Mouse (Mus musculus): Measurements from ENCODE around the gene Slc17a2. TPM values are rescaled to one million over a fixed set of nuclear protein-coding genes. Genes with fewer than 3 reads are reported as not detected.
A peak's percentile ranks its signal among the peaks of the same experiment; 100 is the strongest.
"Not testable (repeated sequence)": the region's sequence is repeated elsewhere in the genome, so short reads cannot be mapped to it uniquely, and the experiment has no call there.

The Slc17a2 gene
- polyA plus RNA-seq (2015; fragmentation: Nextera tagmentation; extraction: Ambion mirVana), result 0.10 and 0.12 TPM in 2 replicates

DNA sequence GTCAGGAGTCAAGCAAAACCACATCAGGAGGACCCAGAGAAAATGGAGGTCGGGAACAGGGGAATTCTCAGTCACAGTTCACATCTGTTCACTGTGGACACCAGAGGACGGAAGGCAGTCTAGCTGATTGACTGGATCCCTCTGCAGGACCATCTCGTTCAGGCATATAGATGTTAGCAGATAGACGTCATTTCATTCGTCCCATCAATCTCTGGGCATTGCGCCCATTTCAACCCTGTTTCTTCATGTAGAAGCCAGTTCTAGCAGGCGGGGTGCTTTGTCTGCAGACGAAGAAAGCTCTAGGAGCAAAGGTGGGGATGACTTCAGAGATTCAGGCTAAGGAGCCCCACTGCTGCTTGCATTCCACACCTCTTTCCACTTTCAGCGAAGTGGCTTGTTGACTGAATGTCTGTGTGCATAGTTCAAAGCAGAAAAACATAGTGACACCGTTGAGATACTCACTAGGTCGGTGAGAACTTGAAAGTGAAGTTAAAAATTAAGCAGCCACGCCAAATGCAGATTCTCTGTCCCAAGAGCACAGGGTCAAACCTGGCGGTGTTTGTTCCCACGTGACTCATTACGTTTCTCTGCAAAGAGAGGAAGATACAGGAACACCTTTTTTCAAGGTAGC is at the start of gene Slc17a2:
Gene Slc17a2 (plus strand): TSS at position 572 of the 631 bp plus-strand sequence.
- H3K27ac ChIP-seq, result no peak within 1 kb of the TSS
- H3K9me3 ChIP-seq (replicated peaks), result no peaks in the 10 kb centered on the region
- no peaks in the 10 kb centered on the region for H3K4me1 ChIP-seq
- ATAC-seq (replicated peaks; ENCODE audit: low FRiP score), result no peak
- no peaks in the 10 kb centered on the region for H3K27me3 ChIP-seq
- 78% methylated on average over 15 of the region's 15 CpGs for WGBS
- H3K4me2 ChIP-seq, result no peak within 1 kb of the TSS
- no peak within 1 kb of the TSS for H3K9ac ChIP-seq
- no peaks in the 10 kb centered on the region for H3K36me3 ChIP-seq
- no peak within 1 kb of the TSS for H3K4me3 ChIP-seq (replicated peaks)

DNA sequence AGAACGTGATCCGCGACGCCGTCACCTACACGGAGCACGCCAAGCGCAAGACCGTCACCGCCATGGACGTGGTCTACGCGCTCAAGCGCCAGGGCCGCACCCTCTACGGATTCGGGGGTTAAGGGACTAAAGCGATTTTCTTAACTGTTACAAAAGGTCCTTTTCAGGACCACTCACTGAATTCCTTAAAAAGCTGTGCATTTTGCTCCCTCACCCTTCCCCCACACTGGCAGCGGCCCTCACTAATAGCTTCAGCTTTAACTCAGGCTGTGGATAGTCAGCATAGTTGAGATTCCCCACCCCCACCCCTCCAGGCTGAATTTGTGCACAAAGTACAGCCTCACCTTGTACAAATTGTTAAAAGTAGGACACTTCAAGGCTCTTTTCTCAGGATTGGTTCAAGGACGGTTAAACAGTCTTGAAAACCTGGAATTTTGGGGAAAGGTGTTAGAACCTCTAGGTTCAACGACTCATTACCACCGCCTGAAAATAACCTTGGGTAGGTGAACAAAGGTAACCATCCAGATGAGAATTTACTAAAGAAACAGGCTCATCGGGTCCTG is 49.5 kb upstream of the Slc17a2 start:
- Histone ChIP-seq H3K27ac (peak overlapping the region; percentile 97), H3K4me1 (peaks cover 13% of the 10 kb centered on the region), H3K4me2 (peak overlapping the region; percentile 70), H3K9me3 (replicated peaks) (no peaks in the 10 kb centered on the region), H3K4me3 (replicated peaks) (peak overlapping the region; percentile 46), H3K27me3 (no peaks in the 10 kb centered on the region), H3K9ac (peak overlapping the region; percentile 59), H3K36me3 (no peaks in the 10 kb centered on the region)
- WGBS, result under 1% methylated on average over 23 of the region's 23 CpGs
- ATAC-seq (replicated peaks; ENCODE audit: low FRiP score), result no peak

DNA sequence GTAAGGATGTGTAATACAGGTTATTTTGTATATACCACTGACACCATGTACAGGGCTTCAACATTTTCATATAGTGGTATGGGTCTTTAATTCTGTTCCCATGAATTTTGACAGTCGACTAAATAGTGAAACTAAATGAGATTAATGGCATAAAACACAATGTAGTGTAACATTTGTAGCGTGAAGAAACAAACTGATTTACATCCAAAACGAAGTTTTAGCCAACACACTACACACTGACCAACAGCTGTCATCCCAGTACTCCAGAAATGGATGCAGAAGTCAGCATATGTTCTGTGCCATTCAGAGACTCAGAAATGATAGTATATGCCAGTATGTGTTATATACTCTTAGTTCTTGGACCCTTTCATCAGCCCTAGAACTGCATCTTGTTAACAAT is 48.9 kb upstream of the Slc17a2 start:
- H3K27me3 ChIP-seq, result no peaks in the 10 kb centered on the region
- H3K9ac ChIP-seq, result no peak overlapping the region
- 44% methylated on average over 3 of the region's 3 CpGs for WGBS
- H3K4me1 ChIP-seq, result peaks cover 16% of the 10 kb centered on the region
- 0 out of 2 replicates have a peak overlapping the region, but pooled peaks have one; percentile 70 for H3K4me2 ChIP-seq
- H3K27ac ChIP-seq, result peak overlapping the region; percentile 59
- no peak for ATAC-seq (replicated peaks; ENCODE audit: low FRiP score)
- H3K4me3 ChIP-seq (replicated peaks), result no peak overlapping the region
- H3K9me3 ChIP-seq (replicated peaks), result no peaks in the 10 kb centered on the region
- H3K36me3 ChIP-seq, result no peaks in the 10 kb centered on the region

DNA sequence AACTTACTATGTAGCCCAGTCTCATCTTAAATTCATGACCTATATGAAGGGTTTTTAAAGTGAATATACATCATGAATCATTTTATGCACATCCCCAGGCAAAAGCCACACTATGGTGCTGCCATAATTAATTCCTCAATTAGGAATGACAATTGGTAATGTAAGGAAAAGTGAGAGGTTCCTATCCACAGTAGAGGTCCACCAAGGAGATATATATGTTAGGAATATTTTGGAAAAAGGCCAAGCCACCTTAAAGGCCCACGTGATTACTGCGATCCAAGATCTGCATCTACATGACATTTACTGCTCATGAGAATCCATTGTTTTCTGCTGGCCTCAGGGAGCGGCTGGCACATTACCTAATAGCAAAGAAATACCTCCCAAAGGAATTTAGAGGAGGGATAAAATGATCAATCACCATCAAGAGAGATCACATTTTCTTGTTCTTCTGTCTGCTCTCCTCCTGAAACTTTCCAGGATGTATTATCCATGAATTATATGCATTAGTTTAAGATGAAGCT is 47.5 kb upstream of the Slc17a2 start:
- Histone ChIP-seq H3K36me3 (no peaks in the 10 kb centered on the region), H3K9me3 (replicated peaks) (no peaks in the 10 kb centered on the region), H3K27me3 (no peaks in the 10 kb centered on the region), H3K4me3 (replicated peaks) (no peak overlapping the region), H3K4me1 (peaks cover 25% of the 10 kb centered on the region), H3K27ac (no peak overlapping the region), H3K9ac (no peak overlapping the region), H3K4me2 (no peak overlapping the region)
- ATAC-seq (replicated peaks; ENCODE audit: low FRiP score), result no peak
- WGBS, result 65% methylated on average over 3 of the region's 3 CpGs

DNA sequence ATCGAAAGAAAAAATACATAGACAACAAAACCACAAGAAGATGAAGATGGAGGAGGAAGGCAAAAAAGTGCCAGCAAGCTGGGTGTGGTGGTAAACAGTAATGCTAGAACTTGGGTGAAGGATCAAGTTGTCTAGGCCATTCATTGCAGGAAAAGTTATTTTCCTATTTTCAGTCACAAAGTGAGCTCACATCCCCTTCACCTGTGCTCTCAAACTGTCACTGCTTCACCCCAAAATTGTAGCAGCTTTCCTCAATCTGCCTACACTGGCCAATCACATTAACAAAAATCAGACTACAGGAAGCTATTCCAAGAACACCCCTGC is 46.9 kb upstream of the Slc17a2 start:
- 72% methylated on average over 1 of the region's 1 CpGs for WGBS
- H3K36me3 ChIP-seq, result no peaks in the 10 kb centered on the region
- no peaks in the 10 kb centered on the region for H3K27me3 ChIP-seq
- no peak for ATAC-seq (replicated peaks; ENCODE audit: low FRiP score)
- H3K4me2 ChIP-seq, result peak overlapping the region; percentile 85
- H3K9me3 ChIP-seq (replicated peaks), result no peaks in the 10 kb centered on the region
- peak overlapping the region; percentile 98 for H3K27ac ChIP-seq
- H3K9ac ChIP-seq, result peak overlapping the region; percentile 54
- H3K4me1 ChIP-seq, result peaks cover 31% of the 10 kb centered on the region
- H3K4me3 ChIP-seq (replicated peaks), result peak overlapping the region; percentile 61

DNA sequence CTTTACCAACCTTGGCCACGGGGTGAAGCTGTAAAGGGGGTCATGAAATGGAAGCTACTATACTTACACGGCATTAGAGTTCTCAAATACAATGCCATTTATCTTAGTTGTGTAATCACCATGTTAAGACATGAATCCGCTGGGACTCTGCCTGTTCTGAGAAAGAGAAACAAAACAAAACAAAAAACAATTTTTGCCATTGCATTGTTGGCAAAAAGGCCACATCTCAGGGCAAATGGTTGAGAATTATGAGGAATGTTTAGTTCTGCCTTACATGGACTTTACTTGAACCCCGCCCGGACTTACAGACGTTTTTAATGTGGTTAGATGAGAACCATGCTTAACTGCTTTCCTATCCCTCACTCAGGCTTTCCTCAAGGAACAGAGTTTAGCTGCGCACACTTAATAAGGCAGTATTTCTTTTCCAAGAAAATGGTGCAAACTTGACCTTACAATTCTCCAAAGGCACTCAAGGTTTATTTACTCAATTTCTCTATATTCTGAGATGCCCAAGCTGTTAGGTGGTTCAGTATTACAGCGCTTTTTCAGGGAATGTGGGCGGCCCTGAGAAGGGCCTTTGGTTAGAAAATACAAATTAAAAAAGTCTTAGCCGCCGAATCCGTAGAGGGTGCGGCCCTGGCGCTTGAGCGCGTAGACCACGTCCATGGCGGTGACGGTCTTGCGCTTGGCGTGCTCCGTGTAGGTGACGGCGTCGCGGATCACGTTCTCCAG is 46.4 kb upstream of the Slc17a2 start:
- H3K4me1 ChIP-seq, result peaks cover 32% of the 10 kb centered on the region
- H3K36me3 ChIP-seq, result no peaks in the 10 kb centered on the region
- H3K9me3 ChIP-seq (replicated peaks), result no peaks in the 10 kb centered on the region
- peak overlapping the region; percentile 85 for H3K4me2 ChIP-seq
- peak overlapping the region; percentile 98 for H3K27ac ChIP-seq
- peak overlapping the region; percentile 54 for H3K9ac ChIP-seq
- WGBS, result 1% methylated on average over 25 of the region's 27 CpGs
- ATAC-seq (replicated peaks; ENCODE audit: low FRiP score), result no peak
- H3K27me3 ChIP-seq, result no peaks in the 10 kb centered on the region
- peak overlapping the region; percentile 61 for H3K4me3 ChIP-seq (replicated peaks)

DNA sequence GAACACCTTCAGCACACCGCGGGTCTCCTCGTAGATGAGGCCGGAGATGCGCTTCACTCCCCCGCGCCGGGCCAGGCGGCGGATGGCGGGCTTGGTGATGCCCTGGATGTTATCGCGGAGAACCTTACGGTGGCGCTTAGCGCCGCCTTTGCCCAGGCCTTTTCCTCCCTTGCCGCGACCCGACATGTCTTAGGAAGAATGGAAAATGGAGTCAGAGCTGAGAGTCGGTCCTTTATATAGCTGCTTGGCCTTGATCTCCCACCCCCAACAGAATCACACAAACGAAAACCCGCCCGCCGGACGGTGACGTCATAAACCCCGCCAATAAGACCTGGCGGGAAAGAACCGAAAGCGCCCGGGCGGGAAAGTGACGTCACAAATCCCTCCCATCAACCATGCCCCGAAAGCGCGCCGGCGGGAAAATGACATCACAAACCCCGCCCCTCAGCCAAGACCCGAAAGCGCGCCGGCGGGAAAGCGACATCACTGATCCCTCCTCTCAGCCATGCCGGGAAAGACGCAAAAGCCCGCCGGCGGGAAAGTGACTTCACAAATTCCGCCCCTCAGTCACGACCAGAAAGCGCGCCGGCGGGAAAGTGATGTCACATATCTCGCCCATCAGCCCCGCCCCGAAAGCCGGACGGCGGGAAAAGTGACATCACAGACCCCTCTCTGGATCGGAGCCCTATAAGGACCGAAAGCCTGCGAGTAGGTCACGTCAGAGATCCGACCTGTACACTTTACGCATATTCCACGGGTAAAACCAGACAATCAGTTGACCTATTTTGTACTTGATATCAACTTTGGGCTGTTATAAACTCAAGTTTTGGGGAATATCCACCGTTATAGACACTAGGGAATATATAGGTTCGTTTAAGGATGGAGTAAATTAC is 45.6 kb upstream of the Slc17a2 start, which contains the start of gene Hist1h4a:
Gene Hist1h4a (minus strand): TSS at position 259 of the 893 bp plus-strand sequence.
- Histone ChIP-seq H3K9me3 (replicated peaks) (no peaks in the 10 kb centered on the region), H3K4me1 (peaks cover 32% of the 10 kb centered on the region), H3K4me2 (peak within 1 kb of the TSS; percentile 85), H3K4me3 (replicated peaks) (peak within 1 kb of the TSS; percentile 61), H3K9ac (peak within 1 kb of the TSS; percentile 61), H3K27me3 (no peaks in the 10 kb centered on the region), H3K36me3 (no peaks in the 10 kb centered on the region), H3K27ac (peak within 1 kb of the TSS; percentile 98)
- peak; percentile 76 for ATAC-seq (replicated peaks; ENCODE audit: low FRiP score)
- WGBS, result under 1% methylated on average over 67 of the region's 72 CpGs

DNA sequence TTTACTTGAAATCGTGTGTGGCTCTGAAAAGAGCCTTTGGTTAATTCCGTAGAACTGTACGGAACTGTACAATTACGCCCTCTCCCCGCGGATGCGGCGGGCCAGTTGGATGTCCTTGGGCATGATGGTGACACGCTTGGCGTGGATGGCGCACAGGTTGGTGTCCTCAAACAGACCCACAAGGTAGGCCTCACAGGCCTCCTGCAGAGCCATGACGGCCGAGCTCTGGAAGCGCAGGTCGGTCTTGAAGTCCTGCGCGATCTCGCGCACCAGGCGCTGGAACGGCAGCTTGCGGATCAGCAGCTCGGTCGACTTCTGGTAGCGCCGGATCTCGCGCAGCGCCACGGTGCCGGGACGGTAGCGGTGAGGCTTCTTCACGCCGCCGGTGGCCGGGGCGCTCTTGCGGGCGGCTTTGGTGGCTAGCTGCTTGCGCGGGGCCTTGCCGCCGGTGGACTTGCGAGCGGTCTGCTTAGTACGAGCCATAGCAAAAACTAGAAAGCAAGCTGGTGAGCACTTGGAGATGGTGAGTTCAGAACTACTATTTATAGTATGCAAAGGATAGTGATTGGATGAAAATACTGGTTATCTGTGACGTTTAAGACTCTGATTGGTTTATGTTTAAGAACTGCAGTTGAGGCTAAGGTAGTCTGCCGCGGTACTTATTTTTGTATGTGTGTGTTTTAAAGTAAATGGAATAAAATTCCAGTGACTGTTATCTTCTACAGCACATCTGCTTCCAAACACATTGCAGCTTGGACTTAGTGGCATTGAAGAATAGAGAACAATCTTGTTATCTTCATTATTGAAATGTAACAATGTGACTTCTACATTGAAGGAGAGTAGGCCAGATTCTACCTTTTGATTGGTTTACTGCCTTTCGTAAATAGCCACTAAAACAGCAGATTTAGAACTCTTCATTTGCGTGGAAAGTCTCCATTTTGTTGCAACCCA is 44.6 kb upstream of the Slc17a2 start, which contains the start of gene Hist1h3a:
Gene Hist1h3a (minus strand): TSS at position 516 of the 951 bp plus-strand sequence.
- peak within 1 kb of the TSS; percentile 61 for H3K9ac ChIP-seq
- H3K4me2 ChIP-seq, result peak within 1 kb of the TSS; percentile 85
- H3K4me1 ChIP-seq, result peaks cover 32% of the 10 kb centered on the region
- not testable (repeated sequence) for H3K36me3 ChIP-seq; H3K9me3 ChIP-seq (replicated peaks); H3K27me3 ChIP-seq
- under 1% methylated on average over 31 of the region's 52 CpGs for WGBS
- peak within 1 kb of the TSS; percentile 61 for H3K4me3 ChIP-seq (replicated peaks)
- peak; percentile 67 for ATAC-seq (replicated peaks; ENCODE audit: low FRiP score)
- peak within 1 kb of the TSS; percentile 98 for H3K27ac ChIP-seq

DNA sequence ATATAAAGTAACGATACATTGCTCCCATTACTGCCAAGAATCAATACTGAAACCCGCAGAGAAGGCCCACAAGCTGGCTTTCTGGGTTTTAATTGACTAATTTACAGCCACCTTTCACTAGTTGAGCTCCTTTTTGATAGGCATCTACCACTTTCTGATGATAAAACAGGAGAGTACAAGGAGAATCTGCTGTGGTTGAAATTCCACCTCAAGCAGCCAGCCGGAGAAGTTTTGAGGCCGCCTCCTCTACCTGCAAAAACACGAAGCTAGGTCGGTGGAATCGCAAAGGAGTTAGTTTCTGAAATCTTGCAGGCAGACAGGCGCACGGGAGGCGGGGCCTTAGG is 43.6 kb upstream of the Slc17a2 start:
- Histone ChIP-seq H3K27ac (peak overlapping the region; percentile 98), H3K27me3 (no peaks in the 10 kb centered on the region), H3K4me1 (peaks cover 27% of the 10 kb centered on the region), H3K9ac (peak overlapping the region; percentile 48; the same call in 1 of the 2 replicates), H3K4me3 (replicated peaks) (peak overlapping the region; percentile 61), H3K9me3 (replicated peaks) (no peaks in the 10 kb centered on the region), H3K4me2 (peak overlapping the region; percentile 85), H3K36me3 (no peaks in the 10 kb centered on the region)
- ATAC-seq (replicated peaks; ENCODE audit: low FRiP score), result no peak
- WGBS, result under 1% methylated on average over 10 of the region's 10 CpGs

DNA sequence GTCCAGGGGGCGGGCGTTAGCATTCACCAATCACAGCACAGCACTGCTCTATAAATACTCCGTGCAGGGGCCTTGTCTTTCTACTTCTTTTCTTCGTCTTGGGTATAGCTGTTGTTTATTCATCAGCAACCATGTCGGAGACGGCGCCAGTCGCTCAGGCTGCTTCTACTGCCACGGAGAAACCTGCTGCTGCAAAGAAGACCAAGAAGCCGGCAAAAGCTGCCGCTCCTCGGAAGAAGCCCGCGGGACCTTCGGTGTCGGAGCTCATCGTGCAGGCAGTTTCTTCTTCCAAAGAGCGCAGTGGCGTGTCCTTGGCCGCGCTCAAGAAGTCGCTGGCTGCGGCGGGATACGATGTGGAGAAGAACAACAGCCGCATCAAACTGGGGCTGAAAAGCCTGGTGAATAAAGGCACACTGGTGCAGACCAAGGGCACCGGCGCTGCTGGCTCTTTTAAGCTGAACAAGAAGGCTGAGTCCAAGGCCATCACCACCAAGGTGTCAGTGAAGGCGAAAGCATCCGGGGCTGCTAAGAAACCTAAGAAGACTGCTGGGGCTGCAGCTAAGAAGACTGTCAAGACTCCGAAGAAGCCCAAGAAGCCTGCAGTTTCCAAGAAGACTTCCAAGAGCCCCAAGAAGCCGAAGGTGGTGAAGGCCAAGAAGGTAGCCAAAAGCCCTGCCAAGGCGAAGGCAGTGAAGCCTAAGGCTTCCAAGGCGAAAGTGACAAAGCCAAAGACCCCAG is 43.0 kb upstream of the Slc17a2 start, which contains the start of gene Hist1h1a:
Gene Hist1h1a (plus strand): TSS at position 81 of the 738 bp plus-strand sequence.
- no peaks in the 10 kb centered on the region for H3K36me3 ChIP-seq
- H3K9ac ChIP-seq, result peak within 1 kb of the TSS; percentile 76
- H3K4me1 ChIP-seq, result peaks cover 27% of the 10 kb centered on the region
- peak within 1 kb of the TSS; percentile 85 for H3K4me2 ChIP-seq
- no peaks in the 10 kb centered on the region for H3K27me3 ChIP-seq
- H3K4me3 ChIP-seq (replicated peaks), result peak within 1 kb of the TSS; percentile 61
- 4% methylated on average over 34 of the region's 34 CpGs for WGBS
- peak; percentile 74 for ATAC-seq (replicated peaks; ENCODE audit: low FRiP score)
- no peaks in the 10 kb centered on the region for H3K9me3 ChIP-seq (replicated peaks)
- peak within 1 kb of the TSS; percentile 98 for H3K27ac ChIP-seq
